Mouse (Mus musculus) naive thymus-derived CD4-positive, alpha-beta T cell, adult 2 months (primary cell): Measurements from ENCODE around the gene Dgki.

Experiments
- DNase-seq: peaks from one replicate; pipeline ENCODE4 v3.0.0-alpha.2; 2011; ENCODE audit warnings: low read depth

Gene Dgki

DNA sequence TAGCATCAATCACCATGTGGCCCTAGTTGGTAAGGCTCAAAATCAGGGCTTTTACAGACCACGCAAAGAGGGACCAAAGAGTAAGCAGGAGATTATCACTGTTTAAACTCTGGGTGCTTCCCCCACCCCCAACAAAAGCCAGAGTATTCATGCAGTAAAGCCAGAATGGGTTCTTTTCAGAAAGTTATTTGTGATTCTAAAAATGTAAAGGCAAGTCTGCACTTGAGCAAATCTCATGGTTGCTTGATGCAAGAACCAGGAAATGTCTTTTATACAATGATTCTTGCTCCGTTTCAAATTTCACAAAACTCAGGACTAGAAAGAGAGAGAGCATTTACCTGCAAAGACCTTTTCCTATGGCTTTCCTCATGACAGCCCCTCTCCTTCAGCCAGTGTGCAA, 7.9 kb downstream of the Dgki start:
- DNase-seq, result no peak

DNA sequence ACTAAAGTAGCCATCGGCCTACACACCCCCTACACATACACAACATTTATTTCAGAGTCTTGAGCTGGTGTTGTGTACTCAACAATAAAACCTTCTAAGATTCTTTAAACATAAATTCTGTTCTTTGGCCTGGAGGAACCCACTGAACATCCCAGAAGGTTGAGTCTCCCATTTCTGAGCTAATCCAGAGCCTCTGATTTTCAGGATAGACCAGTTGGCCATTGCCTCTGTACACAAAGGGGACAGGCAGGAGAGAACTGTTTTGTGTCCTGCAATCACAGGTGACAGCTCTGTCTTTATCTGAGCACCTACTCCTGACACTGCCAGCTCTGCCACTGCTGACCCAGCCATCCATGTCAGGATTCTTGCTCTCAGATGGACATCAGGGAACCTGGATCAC, 8.8 kb downstream of the Dgki start:
- no peak for DNase-seq

DNA sequence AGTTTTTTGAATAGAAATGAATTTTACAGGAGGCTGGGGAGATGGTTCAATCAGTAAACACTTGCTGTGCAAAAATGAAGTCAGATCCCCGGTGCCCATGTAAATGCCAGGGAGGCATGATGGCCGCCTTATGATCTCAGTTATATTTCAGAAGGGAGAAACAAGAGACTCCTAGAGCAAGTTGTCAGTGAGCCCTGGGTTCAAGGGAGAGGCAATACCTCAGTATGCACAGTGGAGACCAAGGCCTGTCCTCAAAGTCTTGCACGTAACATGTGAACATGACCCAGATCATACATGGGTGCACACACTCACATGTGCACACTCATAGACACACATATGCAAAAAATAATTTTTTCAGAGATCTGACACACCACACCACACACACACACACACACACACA, 9.3 kb downstream of the Dgki start:
- DNase-seq, result no peak

DNA sequence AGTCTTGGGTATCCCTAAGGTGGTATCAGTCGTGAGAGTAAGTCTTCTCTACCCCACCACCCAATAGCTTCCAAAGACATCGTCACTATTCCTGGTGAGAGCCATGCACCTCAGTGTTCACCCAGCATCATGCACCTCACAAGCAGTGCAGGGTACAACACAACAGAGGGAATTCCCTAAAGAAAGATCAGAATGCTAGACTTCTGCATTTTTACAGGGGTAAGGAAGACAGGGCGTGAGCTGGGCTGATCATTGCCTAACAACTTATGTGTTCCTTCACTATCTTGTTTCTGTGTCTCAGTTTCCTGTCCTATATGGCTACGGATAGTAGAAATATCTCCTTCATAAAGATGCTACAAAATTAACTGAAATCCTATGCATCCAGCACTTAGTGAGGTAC, 13.8 kb downstream of the Dgki start:
- DNase-seq, result no peak

DNA sequence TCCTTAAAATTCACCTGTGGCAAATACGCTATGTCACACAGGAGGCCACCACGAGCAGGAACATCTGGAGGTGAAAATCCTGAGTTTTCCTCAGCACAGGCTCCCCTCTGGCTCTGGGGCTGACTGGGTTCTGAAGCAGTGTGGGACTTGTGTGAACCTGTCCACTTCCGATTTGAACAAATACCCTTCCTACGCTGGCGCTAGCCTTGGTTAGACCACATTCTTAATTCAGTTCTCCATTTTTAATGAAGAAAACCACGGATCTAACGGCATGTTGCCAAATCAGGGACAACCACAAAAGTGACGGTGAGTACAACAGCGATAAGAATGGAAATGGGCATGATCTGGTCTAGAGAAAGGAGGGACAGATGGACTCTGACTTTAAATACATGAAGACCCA, 15.1 kb downstream of the Dgki start:
- no peak for DNase-seq

DNA sequence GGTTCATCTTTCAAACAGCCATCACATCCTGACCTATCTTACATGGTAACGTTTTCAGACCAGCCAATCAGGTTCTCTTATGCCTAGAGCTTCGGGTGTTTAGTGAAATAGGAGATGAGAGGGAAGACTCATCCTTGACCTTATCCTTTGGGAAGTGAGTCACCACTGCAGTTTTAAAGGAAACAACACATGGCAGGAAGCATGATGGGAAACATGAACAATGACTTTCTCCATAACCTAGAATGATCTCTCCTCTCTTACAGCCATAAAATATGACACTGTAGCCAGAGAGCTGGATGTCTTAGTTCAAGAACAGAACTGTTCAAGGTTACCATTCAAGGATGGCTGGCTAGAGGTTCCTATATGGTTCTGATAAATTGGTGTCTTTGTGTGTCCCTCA, 16.6 kb downstream of the Dgki start:
- DNase-seq, result no peak

DNA sequence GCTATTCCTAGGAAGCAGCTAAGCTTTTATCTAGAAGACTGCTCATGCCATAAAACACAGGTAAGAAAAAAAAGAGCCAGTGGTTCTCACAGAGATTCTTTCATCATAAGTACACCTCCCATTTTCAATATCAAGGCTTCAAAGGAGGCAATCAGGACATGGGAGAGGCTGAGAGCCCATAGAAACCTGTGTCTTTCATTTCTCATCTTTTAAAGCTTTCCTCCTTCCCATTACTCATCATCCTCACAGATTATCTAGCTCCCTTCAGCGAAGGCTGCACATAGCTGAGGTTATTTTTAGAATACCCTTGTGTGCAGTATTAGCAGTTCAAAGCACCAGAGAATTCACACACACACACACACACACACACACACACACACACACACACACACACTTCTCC, 17.3 kb downstream of the Dgki start:
- DNase-seq, result no peak

DNA sequence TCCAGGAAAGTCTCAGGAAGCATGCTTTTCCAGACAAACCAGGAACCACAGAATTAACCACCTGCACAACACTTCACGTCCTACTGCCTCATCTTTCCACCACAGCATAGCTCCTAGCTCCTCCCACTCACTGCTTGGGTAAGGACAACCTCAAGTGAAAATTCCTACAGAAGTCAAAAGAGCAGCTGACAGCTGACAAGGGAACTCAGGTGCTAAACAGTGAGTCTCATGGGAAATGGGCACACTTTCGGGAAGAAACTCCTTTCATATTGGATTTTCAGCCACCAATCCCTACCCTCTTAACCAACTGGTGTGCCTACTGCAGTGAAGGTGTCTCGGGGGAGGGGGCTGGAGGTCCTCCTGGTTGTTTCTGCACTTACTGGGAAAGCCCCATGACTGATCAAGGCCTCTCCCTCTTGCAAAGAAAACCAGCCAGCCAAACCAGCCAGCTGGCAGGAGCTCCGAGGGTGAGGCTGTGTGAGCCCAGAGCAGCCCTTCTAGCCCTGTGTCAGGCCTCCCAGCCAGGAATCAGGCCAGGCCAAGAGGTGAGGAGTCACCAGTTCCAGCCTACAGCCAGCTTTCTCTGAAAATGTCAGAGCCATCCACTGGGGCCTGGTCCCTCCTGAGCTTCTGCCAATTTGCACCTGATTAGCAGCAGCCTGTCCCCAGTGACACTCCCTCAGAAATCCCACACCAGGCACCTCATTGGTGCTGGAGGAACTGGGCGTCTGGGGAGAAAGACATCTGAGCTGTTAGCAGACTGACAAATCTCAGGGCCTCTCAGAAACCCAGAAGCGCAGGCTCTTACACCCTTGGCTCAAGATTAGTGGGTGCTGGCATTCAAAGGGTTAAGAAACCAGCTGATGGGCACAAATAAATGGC, 22.9 kb downstream of the Dgki start:
- no peak for DNase-seq

DNA sequence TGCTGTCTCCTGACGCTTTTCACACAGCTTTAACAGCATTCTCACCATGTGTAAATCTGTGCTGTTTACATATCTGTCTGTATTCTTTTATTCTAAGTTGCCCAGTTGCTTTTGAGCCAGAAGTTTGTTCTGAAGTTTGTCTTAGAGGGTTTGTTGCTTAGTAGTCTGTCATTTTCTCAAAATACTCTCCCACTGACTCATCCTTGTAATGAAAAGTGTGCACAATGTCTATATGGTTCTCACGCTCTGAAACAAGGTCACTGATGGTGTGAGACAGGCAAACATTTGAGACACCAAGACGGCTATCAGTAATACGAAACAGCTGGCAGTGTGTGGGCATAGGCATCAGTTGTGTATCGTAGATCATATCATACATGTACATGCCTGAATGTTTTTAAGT, 23.8 kb downstream of the Dgki start:
- DNase-seq, result no peak

DNA sequence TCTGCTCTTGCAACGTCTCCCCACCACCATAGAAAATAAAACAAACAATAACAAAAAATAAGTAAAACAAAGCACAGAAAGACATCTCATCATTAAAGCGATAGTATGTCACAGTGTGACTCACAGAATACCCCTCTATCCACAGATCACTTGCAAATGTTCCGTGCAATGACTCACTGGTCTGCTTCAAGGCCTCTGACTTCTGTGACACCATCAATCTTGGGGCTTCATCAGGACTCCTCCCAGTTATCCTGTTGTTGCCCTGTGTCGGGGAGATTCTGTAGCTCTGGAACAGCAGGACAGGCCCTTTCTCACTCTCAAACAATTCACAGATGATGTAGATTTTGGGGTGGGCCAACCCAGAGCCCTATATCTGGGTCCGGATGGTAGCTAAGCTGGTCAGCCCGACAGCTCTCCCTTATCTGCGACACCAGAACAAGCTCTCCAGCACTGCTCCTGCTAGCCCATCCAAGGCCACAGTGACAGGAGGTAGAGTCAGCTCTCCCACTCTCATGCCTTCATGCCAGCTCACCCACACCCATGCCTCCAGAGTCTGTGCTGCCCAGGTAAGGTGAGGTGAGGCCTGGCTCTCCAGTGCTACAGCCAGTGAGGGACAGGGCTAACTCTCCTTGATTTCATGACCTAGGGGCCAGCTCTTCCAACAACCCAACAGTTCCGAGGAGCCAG, 28.9 kb downstream of the Dgki start:
- DNase-seq, result no peak

DNA sequence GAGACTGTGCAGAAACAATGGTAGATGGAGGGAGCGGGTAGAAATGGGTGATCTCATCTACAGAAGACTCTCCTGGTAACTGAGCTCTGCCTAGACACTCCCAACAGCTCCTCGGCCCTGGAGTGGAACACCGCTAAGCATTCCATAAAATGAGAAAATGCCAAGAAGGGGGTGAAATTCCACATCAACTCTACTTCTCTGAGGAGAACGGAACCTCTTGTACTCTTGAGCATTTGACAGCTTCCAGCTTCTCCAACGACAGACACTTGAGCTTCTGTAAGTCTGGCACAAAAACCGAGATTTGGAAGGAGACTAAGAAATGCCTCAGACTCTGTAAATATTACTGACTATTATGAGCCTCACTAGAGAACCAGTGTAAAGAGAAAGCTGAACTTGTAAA, 31.4 kb downstream of the Dgki start:
- DNase-seq, result no peak

DNA sequence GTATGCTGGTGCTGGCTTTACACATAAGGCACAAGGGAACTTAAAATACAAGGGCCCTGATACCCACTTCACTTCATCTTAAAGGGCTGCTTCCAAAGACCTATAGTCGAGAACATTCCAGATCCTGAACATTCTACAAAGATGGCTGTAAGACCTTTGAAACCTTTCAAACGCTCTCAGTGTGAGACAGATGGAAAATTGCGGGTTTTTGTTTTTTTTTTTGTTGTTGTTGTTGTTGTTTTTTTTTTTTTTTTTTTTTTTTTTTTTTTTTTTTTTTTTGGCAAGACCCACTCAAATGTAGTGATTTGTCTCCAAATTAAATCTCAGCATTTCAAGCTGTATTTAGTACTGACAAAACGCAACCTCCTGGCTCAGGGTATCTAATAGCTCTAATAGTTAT, 32.0 kb downstream of the Dgki start:
- no peak for DNase-seq

DNA sequence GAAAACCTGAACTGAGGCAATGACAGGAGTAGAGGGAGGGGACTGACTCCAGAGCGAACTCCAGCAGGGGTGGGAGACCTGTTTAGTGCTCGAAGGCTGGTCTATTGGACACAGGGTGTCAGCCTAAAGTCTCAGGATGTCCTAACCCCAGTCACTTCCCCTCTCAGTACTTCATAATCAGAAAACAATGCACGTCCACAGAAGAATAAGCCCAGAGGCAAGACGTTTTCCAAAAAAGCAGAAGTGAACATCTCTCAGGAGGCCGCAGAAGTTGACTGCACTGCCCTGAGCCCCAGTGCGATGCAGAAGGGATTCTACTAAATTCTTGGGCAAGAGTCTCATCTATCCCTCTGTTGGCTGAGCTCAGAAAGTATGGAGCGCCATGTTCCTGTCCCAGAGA, 37.5 kb downstream of the Dgki start:
- no peak for DNase-seq

DNA sequence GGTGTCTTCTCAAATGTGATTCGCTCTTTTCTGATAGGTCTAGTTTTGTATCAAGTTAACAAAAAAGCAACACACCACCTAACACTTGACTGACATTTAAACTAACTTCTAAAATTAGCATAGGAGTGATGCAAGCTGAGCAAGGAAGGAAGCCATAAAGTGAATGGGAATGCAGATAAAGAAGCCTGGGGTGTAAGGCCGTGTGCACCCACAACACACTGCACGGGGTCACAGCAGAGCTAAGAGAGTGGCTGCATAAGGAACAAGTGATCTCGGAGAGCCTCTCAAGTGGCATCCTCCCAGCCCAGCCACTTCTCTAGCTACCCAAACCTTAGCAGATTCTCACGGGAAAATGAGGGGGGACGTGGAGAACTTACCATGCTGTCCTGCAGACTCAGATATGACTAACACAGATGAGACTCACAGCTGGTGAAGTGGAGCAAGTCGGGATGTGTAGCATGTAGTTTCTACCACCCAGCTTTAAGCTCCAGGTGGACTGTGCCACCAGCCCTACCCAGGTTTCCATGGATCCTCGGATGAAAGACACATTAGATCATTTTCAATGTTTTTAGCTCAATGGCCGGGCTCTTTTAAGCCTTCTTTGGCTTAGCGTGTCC, 38.6 kb downstream of the Dgki start:
- no peak for DNase-seq

DNA sequence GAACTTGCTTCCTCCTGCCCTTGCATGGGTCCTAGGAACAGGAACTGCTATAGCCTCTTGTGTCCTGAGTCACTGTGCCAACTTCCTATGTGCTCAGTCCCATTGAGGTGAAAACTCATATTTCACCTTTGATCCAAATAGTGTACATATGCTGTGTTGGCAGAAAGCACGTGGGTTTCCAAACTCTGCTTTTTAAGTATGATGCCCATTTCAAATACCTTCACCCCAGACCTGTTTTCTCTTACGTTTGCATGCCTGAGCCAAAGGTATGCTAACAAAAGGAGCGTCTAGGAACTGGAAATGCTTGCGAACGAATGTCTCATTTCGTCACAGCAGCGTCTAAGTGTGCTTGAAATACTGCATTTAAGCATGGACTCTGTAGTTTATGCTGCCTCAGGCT, 41.3 kb downstream of the Dgki start:
- DNase-seq, result no peak

DNA sequence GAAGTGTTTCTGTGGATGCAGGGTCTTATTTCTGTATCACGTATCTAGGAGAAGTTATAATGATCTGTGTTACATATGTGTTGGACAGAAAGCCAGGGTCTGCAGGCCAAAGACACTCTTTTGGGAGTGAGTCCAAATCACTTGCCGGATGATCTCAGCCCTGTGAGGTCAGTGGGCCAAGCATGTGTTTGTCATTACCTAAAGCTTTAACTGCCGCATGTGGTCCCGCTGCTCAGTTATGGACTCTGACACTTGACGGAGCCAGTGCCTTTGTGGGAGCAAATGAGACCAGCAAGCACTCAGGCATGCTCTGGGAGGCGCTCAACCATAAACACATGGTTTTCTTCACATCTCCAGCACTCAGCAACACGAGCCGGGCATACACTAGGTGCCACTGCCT, 45.8 kb downstream of the Dgki start:
- DNase-seq, result no peak

DNA sequence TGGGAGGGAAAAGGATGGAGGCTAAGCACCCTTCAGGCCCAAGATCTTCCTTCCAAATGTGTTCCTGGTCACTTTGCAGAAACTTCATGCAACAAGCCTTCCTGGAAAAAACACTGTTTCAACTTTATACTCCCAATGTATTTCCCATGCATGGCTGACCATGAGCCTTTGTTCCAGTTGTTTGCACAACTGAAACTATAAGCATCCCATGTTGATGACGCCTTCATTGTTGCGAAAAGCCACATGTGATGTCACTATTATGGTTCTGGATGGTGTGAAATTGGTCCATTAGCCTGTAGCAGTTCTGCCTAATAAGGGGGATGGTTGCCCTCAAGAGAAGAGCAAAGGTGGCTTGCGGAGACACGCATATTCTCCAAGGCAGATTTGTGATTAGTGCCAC, 47.4 kb downstream of the Dgki start:
- no peak for DNase-seq

DNA sequence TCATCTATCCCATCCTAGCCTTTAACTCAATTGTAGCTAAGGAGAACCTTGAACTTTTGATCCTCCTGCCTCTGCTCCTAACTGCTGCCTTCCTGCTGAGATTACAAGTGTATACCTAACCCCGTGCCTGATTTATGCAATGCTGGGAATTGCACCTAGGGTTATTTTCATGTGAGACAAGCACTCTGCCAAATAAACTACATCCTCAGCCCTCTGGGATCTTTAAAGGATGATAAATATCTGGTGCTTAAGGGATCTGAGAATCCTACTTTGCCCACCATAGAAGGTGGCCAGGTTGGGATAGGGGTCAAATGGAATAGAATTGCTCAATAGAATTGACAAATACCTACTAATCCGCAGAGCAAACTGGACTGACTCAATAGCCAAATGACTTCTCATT, 49.3 kb downstream of the Dgki start:
- DNase-seq, result no peak

DNA sequence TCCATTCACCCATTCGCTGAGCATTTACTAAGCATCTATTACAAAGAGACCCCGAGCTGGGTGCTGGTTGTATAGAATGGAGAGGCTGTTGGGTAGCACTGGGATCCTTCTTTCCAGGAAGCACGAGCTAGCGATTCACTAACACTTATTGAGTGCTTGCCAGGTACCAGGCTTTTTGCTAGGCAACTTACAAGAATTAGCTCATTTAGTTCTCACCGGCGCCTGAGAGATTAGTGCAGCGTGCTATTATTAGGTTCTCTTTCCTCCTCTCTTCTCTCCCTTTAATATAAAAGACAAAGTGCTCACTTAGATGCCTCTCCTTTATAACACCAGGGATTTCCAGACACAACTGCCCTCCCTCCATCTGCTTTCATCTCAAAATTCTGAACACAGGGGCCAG, 54.2 kb downstream of the Dgki start:
- no peak for DNase-seq

DNA sequence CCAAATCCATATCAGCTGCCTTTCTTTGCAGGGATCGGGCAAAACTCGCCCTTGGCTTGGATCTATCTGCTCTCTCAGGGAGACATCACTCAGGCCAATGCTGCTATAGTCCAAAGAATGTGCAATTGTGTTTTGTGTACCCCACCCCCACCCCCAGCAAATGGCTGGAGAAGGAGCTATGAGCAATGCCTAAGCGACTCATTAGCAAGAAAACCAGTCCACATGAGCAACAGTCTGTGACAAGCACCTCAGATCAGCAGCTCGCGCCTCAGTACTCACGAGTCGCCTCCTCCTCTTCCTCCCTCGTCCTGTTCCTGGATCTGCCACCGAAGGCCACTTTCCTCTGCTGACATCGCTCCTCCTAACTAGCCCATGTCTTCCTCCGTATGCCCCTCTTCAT, 55.9 kb downstream of the Dgki start:
- DNase-seq, result no peak

DNA sequence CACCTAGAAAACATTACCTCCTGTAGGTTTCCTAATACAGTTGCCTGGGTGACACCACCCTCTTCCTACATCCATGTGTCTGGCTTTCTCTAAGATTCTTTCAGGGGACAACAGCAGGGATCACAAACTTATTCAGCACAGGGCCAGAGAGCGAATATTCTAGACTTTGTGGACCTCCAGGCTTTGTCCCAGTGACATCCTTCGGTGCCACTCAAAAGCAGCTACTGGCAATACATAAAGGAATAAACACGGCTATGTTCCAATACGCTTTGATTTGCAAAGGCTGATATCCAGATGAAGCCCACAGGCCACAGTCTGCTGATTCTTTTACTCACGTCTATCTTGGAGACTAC, 57.2 kb downstream of the Dgki start:
- no peak for DNase-seq

DNA sequence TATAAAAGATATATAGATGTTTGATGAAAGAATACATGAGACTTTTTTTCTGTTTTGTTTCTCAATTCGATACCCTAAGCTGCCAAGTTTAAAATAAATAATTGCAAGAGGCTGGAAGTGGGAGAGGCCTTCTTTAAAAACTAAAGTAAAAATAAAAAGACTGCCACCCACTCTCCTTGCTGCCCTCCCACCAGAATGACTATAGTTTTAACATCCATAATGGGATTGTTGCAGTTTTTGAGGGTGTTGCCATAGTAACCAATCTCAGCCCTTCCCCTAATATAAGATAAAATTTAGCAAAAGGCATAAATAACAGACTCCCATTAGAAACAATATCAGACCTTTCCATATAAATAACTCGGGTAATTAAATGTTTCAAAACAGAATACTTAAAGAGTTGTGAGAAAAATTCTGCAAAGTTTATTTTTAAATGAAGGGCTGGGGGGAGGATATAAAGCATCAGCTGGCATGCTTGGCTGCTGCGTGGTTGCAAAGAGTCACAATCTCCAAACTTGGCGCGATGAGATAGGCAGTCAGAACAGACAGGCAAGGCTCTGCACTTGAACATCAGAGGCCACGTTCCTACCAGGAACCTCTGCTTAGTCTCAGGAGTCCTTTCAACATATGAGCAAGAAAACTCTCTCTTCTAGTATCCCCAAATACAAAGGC, 57.8 kb downstream of the Dgki start:
- DNase-seq, result no peak

DNA sequence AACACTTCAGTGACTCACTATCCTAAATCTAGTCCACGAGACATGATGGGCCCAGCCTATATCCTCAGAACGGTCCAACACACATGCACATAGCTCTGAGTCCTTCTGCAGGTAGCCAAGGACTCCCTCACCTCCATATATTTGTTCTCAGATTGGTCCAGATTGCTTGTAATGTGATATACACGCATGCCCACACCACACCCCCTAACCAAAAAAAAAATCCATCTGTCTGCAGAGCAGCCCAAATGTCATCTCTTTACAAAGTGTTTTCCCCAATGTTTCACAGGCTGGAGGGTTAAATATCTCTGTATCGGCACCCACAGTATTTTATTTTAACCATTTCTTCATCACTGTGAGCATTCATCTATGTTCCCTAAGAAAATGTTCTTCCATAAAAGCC, 58.5 kb downstream of the Dgki start:
- DNase-seq, result no peak
